Mouse (Mus musculus): ENCODE results near the gene Wdr95. TPM values are rescaled to one million over a fixed set of nuclear protein-coding genes. Genes with fewer than 3 reads are reported as not detected.

Wdr95 gene
- polyA plus RNA-seq, 1 experiment = 0.29 TPM

GRCm38 (mm10) chr5:149637306-149637705 is 108.8 kb downstream of the Wdr95 start:
- H3K36me3 ChIP-seq (ENCODE audit: control insufficient read depth, insufficient read depth) = peaks cover 28% of the 10 kb centered on the region
- H3ac ChIP-seq (ENCODE audit: control insufficient read depth, insufficient read length, low read depth) = no peak overlapping the region
- no peak for TF ChIP-seq MYOG (IDR thresholded peaks at IDR 0.05; ENCODE audit: control insufficient read depth, extremely low read depth, insufficient read length)
- no peak for TF ChIP-seq FOSL1 (IDR thresholded peaks at IDR 0.05; ENCODE audit: insufficient read depth, low read length, poor library complexity, severe bottlenecking)
- TF ChIP-seq MAX (IDR thresholded peaks at IDR 0.05) = no peak
- TF ChIP-seq MYOD1 (IDR thresholded peaks at IDR 0.05; ENCODE audit: control insufficient read depth, insufficient read length, low read depth) = no peak
- no peak for TF ChIP-seq CEBPB (IDR thresholded peaks at IDR 0.05; ENCODE audit: low read depth)
- TF ChIP-seq CTCF (IDR thresholded peaks at IDR 0.05; ENCODE audit: control insufficient read depth, insufficient read depth, insufficient read length) = no peak
- no peak for TF ChIP-seq USF1 (IDR thresholded peaks at IDR 0.05; ENCODE audit: low read depth)
- H3K27me3 ChIP-seq (ENCODE audit: control insufficient read depth, insufficient read depth, insufficient read length) = no peaks in the 10 kb centered on the region
- peak overlapping the region; percentile 43 for H3K4me3 ChIP-seq (ENCODE audit: insufficient read depth, poor library complexity, severe bottlenecking)
- H3K79me3 ChIP-seq (ENCODE audit: low read depth) = peaks cover 34% of the 10 kb centered on the region
- peaks cover 38% of the 10 kb centered on the region for H3K79me2 ChIP-seq (ENCODE audit: control insufficient read depth, insufficient read depth)

- H3K27me3 ChIP-seq (ENCODE audit: control insufficient read depth, insufficient read depth, insufficient read length) = no peaks in the 10 kb centered on the region
- no peak overlapping the region for H3K4me3 ChIP-seq (ENCODE audit: insufficient read depth, poor library complexity, severe bottlenecking)
- no peak overlapping the region for H3ac ChIP-seq (ENCODE audit: control insufficient read depth, insufficient read length, low read depth)
- H3K36me3 ChIP-seq (ENCODE audit: control insufficient read depth, insufficient read depth) = no peaks in the 10 kb centered on the region
- H3K79me3 ChIP-seq (ENCODE audit: low read depth) = no peaks in the 10 kb centered on the region
- no peaks in the 10 kb centered on the region for H3K79me2 ChIP-seq (ENCODE audit: control insufficient read depth, insufficient read depth)
- TF ChIP-seq USF1 (IDR thresholded peaks at IDR 0.05; ENCODE audit: low read depth) = peak; percentile 62
- TF ChIP-seq CTCF (IDR thresholded peaks at IDR 0.05; ENCODE audit: control insufficient read depth, insufficient read depth, insufficient read length) = no peak
Measured at GRCm38 (mm10) chr5:149641277-149641892, 112.9 kb downstream of the Wdr95 start.

DNA sequence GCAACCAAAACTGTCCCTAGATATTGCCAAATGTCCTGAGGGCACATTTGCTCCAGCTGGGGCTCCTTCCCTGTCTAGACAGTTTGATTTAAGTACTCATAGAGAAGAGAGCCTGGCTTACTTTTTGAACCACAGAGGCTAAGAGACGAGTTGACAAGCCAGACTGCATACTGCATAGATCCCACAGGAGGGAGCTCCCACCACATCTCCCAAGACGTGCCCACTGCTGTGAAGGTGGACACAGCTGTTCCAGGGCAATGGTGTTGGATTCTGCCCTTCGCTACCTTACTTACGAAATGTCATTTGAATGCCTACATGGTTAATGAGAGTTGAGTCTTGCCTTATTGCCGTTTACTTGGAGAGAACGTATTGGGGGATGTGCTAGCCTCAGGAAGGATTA is 113.9 kb downstream of the Wdr95 start:
- Histone ChIP-seq H3K79me2 (ENCODE audit: control insufficient read depth, insufficient read depth) (no peaks in the 10 kb centered on the region), H3K4me3 (ENCODE audit: insufficient read depth, poor library complexity, severe bottlenecking) (no peak overlapping the region), H3ac (ENCODE audit: control insufficient read depth, insufficient read length, low read depth) (no peak overlapping the region), H3K36me3 (ENCODE audit: control insufficient read depth, insufficient read depth) (no peaks in the 10 kb centered on the region), H3K79me3 (ENCODE audit: low read depth) (no peaks in the 10 kb centered on the region), H3K27me3 (ENCODE audit: control insufficient read depth, insufficient read depth, insufficient read length) (no peaks in the 10 kb centered on the region)
- no peak for TF ChIP-seq MYOG (IDR thresholded peaks at IDR 0.05; ENCODE audit: control insufficient read depth, extremely low read depth, insufficient read length)
- no peak for TF ChIP-seq MYOD1 (IDR thresholded peaks at IDR 0.05; ENCODE audit: control insufficient read depth, insufficient read length, low read depth)
- TF ChIP-seq CTCF (IDR thresholded peaks at IDR 0.05; ENCODE audit: control insufficient read depth, insufficient read depth, insufficient read length) = peak; percentile 40
- no peak for TF ChIP-seq USF1 (IDR thresholded peaks at IDR 0.05; ENCODE audit: low read depth)
- TF ChIP-seq MAX (IDR thresholded peaks at IDR 0.05) = no peak
- TF ChIP-seq FOSL1 (IDR thresholded peaks at IDR 0.05; ENCODE audit: insufficient read depth, low read length, poor library complexity, severe bottlenecking) = no peak
- no peak for TF ChIP-seq CEBPB (IDR thresholded peaks at IDR 0.05; ENCODE audit: low read depth)

DNA sequence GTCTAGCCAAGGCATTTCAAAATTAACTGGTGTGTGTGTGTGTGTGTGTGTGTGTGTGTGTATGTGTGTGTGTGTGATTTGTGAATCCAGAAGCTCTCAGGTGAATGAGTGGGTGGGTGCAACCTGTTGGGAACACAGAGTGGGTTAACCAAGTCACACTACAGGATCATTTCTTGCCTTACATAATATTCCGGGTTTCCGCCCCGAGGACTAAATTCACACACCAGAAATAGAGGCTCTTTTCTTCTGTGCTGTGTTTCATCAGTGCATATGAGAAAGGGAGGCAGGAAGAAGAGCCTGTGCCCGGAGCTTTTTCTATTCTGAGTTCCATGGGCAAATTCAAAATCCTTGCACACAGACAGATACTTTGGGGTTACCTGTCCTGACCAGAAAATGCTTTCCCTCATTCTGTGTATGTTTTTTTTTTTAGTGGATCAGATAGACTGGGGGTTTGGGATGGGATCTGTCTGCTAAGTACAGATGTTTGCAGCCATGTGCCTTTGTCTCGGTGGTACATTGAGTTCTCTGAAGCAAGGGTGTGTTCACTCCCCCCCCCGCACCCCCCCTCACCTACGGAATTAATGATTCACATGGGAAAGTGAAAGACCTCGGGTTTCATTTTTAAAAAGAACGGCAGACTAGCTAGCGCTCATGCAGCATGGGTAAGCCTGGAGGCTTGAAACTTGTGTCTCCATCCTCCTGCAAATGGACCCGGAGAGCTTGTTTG is 114.5 kb downstream of the Wdr95 start:
- Histone ChIP-seq H3K79me3 (ENCODE audit: low read depth) (no peaks in the 10 kb centered on the region), H3K27me3 (ENCODE audit: control insufficient read depth, insufficient read depth, insufficient read length) (no peaks in the 10 kb centered on the region), H3K79me2 (ENCODE audit: control insufficient read depth, insufficient read depth) (no peaks in the 10 kb centered on the region), H3K4me3 (ENCODE audit: insufficient read depth, poor library complexity, severe bottlenecking) (no peak overlapping the region), H3K36me3 (ENCODE audit: control insufficient read depth, insufficient read depth) (no peaks in the 10 kb centered on the region), H3ac (ENCODE audit: control insufficient read depth, insufficient read length, low read depth) (no peak overlapping the region)
- TF ChIP-seq FOSL1 (IDR thresholded peaks at IDR 0.05; ENCODE audit: insufficient read depth, low read length, poor library complexity, severe bottlenecking) (no peak), MYOD1 (IDR thresholded peaks at IDR 0.05; ENCODE audit: control insufficient read depth, insufficient read length, low read depth) (no peak), MYOG (IDR thresholded peaks at IDR 0.05; ENCODE audit: control insufficient read depth, extremely low read depth, insufficient read length) (no peak), CEBPB (IDR thresholded peaks at IDR 0.05; ENCODE audit: low read depth) (no peak), MAX (IDR thresholded peaks at IDR 0.05) (no peak), CTCF (IDR thresholded peaks at IDR 0.05; ENCODE audit: control insufficient read depth, insufficient read depth, insufficient read length) (no peak), USF1 (IDR thresholded peaks at IDR 0.05; ENCODE audit: low read depth) (no peak)

DNA sequence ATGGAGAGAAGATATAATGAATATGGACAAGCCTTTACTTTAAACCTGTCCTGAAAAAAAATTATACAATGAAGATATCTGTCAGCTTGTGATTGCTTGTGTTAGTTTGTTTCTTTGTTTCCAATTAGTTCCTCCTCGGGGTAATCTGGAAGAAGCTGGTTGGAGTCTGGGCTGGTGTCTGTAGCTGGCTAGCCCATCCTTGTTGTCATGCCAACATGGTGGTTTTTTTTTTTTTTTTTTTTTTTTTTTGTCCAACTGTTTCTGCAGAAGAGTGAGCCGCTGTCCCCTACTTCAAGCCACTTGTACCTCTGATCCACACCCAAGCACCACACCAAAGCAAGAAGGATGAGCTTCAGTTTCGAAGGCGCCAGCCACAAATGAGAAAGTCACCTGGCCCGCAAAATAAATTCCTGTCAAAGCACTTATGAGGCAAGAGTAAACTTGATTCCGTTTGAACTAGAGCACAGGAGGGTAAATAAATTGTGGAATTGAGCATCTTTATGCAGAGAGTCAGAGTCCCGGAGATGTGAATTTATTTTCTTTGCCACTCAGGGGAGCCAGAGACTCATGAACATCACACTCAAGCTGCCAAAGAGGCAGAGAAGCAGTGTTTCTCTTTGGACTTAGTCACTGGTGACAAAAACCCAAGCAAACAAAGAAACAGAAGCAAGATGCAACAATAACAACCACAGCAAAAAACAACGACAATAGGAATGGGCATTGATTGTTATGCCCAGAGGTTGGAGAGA is 119.1 kb downstream of the Wdr95 start:
- Histone ChIP-seq H3K27me3 (ENCODE audit: control insufficient read depth, insufficient read depth, insufficient read length) (no peaks in the 10 kb centered on the region), H3K79me2 (ENCODE audit: control insufficient read depth, insufficient read depth) (no peaks in the 10 kb centered on the region), H3K79me3 (ENCODE audit: low read depth) (no peaks in the 10 kb centered on the region), H3K36me3 (ENCODE audit: control insufficient read depth, insufficient read depth) (no peaks in the 10 kb centered on the region), H3ac (ENCODE audit: control insufficient read depth, insufficient read length, low read depth) (no peak overlapping the region), H3K4me3 (ENCODE audit: insufficient read depth, poor library complexity, severe bottlenecking) (no peak overlapping the region)
- TF ChIP-seq CEBPB (IDR thresholded peaks at IDR 0.05; ENCODE audit: low read depth) (no peak), MAX (IDR thresholded peaks at IDR 0.05) (no peak), MYOG (IDR thresholded peaks at IDR 0.05; ENCODE audit: control insufficient read depth, extremely low read depth, insufficient read length) (no peak), CTCF (IDR thresholded peaks at IDR 0.05; ENCODE audit: control insufficient read depth, insufficient read depth, insufficient read length) (no peak), MYOD1 (IDR thresholded peaks at IDR 0.05; ENCODE audit: control insufficient read depth, insufficient read length, low read depth) (no peak), USF1 (IDR thresholded peaks at IDR 0.05; ENCODE audit: low read depth) (no peak), FOSL1 (IDR thresholded peaks at IDR 0.05; ENCODE audit: insufficient read depth, low read length, poor library complexity, severe bottlenecking) (no peak)
